Mouse (Mus musculus) heart, adult 18-20 months (tissue): ENCODE data around the gene Pwwp2b. TPM values are rescaled to one million over a fixed set of nuclear protein-coding genes. Genes with fewer than 3 reads are reported as not detected.

Experiments
- DNase-seq, 2 experiments: peaks; one replicate each; pipeline ENCODE4 v3.0.0; 2021 to 2022; ENCODE audit warnings: mixed read lengths in 1 of 2
- total RNA-seq, 2 experiments: library from RNA; stranded (reverse); gene quantifications; 2 replicates each; pipeline ENCODE4 v1.2.3; 2021

Pwwp2b gene
- total RNA-seq, 2 experiments from 2014 or later: 8.8 to 11.3 TPM

DNA sequence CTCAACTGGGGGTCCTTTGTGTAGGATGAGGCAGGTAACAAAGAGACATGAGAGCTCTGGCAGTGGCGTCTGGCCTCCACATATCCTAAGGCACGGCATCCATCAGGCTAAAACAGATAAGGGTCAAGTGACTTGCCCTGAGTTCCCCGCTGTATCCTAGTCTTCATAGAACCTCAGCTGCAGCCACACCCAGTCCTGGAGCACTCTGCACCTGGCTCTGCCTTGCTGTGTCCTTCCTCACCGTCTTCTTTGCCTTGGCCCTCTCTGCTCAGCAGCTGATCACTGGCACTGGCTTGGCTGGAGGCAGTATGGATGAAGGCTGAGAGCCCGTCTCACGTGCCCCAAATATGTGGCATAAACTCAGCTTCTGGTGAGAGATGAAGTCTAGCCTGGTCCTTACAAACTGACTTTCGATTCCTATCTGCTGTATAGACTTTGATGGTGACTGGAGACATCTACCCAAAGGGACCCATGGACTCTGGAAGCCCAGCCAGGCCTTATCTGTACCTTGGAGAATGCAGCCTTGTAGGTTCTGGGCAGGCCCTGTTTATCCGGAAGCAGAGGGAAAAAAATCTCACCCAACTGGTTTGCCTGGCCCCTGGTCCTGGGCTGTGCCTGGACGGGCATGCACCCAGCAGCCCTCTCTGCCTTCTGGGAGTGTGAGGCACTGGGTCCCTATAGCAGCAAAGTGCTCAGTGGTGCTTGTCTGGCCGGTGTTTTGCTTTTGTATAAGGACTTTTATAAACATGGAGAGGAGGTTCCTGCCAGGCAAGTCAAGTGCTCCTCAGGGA lies 9.7 kb downstream of the Pwwp2b start:
- DNase-seq: no peak

DNA sequence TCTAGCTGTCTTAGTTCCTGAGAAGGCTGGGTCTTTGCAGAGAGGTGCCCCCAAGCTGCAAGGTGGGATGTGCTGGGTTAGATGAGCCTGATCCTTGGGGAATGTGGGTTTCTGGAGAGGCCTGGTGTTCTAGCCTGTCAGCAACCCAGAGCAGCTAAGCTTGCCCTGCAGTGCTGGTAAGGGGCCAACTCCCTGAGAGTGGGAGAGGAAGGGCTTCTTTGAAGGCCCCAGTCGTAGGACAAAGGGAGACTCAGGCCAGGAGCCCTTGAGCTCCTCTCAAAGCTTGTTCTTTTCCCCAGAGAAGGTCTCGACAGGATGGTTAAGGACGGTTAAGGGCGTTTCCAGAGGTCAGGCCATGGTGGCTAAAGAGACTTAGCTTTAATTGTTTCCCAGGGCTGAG lies 16.1 kb downstream of the Pwwp2b start:
- DNase-seq: no peak

DNA sequence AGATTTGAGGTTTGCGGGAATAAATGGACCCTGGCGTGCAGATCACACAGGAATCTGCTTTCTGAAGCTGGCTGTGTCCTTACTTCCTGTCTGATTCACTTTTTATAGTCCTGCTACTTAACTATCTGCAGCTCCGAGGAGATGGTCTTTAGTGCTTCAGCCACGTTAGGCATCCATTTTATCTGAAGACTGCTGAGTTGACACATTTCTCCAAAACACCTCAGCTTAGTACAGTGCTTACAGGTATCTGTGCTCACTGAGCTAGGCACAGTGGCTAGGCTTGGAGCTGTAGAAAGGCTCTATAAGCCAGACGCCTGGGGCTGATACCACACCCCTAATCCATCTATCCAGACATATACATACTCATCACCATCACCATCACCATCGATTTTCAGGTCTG lies 17.4 kb downstream of the Pwwp2b start:
- no peak for DNase-seq

DNA sequence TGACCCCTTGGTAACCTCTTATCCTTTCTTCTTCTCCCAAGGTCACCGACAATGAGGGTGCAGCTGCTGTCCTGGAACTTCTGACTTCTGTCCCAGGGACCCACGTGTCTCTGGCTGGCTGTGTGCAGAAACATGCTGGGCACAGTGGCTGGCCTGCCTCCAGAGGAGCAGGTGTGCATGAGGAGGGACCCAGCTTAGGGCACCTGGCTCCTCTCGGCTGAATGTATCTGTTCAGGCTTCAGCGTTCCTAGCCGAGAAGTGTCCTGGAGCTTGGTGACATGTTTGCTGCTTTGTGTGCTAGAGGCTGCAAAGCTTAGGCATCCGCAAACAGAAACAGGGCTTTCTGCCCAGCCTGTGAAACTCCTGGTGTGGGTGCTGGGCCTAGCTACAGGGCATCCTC lies 18.1 kb downstream of the Pwwp2b start:
- DNase-seq: peak; percentile 49 to 52

DNA sequence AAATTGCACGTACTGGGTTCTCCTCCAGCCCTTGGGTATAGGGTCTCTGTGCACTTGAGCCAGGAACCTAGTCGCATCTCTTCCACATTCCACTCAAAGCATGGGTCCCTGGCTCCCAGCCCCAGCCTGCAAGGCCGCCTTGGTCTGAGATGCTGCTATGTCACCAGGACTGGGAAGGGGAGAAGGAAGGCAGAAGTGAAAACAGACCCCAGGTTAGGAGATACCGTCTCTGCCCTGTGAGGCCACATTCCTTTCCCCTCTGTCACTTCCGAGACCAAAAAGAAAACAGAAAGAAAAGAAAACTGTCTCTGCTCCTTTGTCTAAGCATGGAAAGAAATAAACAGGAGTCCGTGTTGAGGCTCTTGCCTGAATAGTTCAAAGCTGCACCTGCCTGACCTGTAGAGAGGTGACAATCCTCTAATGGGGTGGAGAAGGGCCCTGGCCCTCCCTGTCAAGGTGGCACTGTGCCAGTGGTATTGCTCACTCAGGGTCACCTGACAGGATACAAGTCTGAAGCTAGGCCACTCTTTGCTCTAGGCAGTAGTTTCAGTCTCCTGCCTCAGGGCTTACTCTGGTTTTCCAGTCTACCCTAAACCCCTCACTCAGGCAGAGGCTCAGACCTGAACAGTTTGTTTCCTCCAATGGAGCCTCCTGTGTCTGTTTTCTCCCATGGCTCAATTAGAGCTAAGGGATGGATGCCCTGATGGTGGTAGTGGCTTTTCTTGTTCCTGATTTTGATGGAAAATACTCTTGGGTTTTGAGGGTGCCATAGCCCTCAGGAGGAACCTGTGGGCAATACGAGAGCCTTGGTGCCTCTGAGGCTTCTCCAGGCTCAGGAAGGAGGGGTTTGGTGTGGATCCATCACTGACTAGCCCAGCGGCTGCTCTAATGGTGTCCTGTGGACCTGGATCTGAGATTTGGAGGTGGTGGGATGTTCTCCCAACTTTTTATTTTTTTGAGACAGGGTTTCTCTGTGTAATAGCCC lies 18.9 kb downstream of the Pwwp2b start:
- peak; percentile 39 to 40 for DNase-seq

DNA sequence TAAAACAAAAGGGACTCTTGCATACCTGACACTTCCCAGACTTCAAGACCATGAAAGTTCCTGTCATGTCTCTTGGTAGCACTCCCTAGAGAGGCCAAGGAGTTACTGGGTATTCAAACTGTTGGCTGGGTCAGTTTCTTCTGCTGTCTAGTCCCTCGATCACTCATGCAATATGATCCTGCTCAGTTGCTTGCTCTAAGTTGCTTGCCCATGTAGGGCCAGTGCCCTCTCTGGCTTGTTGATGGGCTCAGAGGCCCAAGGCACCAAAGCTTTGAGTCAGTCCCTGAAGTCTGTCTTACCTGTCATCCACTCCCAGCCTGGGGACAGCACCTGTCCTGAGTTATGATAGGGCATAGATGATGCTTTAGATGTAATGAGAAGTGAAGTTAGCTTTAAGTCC lies 22.5 kb downstream of the Pwwp2b start:
- no peak for DNase-seq

DNA sequence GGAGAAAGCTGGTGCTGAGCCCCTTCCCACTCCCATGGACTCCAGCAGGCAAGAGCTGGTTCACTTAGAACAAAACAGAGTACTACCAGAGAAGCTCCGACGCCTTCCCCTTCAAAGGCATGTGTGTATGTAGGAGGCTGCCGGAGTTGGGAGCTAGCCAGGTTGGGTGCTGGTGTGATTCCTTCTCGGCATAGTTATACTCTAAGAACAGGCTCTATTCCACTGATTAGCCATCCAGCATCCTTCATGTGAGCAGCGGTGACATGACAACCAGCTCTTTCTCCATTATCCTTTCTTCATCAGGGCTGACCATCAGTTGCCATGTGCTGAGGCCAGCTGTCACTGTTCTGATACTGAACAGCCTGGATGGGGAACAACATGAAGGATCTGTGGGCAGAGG lies 23.6 kb downstream of the Pwwp2b start:
- DNase-seq: no peak

DNA sequence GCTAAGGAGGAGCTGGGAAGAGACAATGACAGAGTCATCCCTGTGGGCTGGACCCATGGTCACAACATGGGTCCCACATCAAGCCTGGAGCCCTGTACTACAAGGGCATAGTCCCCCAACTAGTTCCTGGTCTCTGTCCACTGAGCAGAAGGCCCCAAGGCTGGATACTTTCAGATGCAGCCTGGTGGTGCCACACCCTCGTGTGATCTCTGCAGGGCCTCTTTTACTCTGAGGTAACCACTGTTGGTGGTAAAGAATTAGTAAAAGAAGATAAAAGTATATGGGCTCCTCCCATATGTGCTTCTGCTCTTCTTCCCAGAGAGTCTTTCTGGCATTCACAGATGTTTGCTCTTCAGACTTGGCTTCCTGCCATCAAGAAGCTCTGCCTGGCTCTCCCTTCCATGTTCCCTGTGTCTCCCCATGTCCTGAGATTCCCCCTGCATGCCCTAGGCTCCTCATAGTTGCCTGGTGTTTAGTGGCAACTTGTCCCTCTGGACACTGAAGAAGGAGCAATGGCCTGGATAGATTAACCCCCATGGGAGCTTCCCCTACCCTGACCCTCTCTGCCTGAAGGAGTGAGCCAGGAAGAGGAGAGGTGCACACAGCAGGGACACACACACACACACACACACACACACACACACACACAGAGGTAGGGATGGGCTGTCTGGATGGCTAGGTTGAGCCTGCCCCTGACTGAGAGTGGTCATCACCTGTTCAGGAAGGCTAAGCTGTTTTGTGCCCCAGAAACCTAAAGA lies 24.5 kb downstream of the Pwwp2b start:
- DNase-seq: peak; percentile 52 to 55

DNA sequence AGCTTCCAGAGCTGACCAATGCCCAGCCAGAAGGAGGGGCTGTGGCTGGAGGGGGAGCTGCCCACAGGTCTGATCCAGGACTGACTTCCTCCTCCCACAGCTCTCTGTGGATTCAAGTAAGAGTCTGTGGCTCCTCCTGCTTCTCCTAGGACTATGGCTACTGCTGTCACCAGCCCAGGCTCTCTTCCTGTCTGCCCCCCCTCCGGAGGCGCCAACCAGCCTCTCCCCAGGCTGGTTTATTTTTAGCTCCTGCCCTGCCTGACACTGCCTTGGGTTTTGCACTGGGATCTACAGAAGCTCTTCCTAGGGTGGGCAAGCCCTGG lies 25.1 kb downstream of the Pwwp2b start:
- peak; percentile 69 to 78 for DNase-seq

DNA sequence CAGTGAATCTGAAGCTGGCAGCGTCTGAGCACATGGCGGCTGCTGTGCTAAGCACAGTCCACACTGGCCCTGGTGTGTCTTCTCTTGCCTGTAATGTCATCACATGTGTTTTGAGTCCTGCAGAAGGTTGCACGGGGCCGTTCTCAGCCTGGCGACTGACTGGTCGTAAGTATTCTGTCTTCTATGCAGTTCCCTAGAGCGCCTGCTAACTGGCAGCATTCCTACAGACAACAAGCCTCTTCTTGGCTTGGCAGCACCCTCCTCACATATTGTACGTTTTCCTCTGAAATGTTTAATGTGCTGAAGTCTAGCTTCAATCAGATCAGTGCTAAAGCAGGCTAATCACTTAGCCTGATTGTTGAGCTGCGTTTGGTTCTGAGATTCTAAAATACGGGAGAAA lies 27.3 kb downstream of the Pwwp2b start:
- no peak for DNase-seq

DNA sequence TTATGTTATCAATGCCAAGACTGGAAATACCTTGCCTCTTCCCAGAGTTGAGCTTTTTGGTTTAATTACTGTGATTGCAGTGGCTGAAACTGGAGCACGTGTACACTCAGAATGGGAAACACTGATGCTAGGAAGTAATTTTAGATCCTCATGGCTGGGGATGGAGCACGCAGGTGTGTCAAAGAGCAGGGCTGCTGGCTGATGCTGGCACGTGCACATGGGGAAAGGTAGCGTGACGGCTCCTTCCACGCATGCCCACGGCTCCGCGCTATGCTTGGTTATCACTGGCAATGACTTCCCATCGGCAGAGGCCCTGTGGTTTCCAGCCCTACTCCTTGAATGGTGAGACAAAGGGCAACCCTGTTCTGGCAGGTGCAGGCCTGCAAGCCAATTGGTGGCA lies 27.9 kb downstream of the Pwwp2b start:
- no peak for DNase-seq

DNA sequence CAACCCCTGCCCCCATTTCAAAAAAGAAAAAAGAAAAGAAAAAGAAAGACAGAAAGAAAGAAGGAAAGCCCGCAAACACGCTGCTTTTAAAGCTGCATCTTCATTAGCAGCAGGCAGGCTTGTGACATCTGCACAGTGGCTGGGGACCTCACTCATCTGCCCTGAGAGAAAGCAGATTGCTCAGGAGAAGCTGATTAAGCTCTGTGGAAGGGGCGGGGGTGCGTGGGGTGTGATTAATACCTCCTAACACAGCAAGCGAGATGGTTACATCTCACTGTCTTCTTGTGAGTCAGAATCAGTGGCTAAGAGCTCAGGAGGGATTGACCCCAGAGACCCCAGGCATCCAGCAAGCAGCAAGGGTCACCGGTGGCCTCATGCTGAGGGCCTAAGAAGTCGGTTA lies 29.3 kb downstream of the Pwwp2b start:
- no peak for DNase-seq

DNA sequence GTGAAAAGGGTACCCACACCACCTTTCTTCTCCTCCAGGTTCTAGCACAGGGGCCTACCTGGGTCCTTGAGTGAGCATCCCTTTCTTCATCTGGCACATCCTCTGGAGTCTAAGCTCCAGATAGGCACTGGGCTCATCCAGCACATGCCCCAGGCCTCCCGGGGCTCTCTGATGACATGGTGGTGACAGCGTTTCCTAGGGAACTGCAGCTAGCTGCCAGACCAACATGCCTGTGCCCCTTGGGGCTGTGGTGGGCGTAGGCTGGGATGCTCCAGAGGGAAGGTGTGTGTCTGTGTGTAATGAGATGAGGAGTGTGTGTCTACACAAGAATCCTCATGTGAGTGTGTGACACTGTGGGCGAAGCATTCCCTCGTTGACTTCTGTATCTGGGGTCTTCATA lies 31.3 kb downstream of the Pwwp2b start:
- DNase-seq: no peak

DNA sequence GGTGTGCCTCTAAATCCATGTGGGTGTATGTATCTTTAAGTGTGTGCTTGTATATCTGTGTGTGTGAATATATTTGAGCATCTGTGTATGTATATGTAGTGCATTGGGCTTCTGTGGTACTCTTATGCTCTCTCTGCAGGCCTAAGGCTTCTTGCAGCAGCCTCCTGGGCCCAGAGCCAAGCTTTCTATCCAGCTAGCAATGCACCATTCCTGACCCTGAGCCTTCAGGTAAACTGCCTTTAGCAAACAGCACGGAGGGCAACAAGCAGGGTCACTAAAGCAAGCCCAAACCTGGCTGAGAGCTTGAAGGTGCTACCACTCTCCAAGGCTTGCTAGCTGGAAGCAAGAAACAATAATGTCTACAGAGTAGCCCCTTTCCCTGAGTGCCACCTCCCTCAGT lies 31.8 kb downstream of the Pwwp2b start:
- no peak for DNase-seq

DNA sequence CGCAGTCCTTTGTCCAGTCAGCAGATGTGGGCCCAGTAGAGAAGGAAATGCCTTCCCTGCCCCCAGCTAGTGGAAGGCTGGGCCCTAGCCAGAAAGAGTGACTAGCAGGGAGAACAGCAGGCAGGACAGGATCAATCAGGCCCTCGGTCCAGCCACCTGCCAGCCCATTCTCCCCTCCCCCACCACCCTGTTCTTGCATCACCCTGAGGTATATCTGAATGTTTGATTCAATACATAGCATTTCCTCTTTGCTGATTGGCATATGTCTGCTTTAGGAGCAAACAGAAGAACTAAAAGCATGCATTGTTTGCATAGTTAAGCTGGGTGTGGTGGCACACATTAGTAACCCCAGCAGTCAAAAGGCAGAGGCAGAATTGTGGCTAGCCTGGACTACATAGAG lies 32.9 kb downstream of the Pwwp2b start:
- DNase-seq: no peak

DNA sequence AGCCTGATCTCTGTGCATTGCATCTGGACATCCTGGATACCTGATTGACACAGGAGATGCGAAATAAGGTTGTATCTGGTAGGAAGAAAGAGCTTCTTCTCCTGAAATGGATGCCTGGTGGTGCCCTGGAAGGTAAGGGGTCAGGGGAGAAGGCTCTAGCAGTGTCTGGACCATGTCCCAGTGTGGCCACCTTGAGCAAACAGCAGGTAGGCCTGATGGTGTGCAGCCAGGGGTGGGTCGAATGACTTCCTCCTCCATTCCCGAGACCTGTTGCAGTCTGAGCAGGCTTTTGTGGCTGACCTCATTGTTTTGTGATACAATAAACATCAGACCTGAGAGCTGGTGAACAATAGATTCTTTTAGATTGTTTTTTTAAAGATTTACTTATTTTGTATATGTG lies 33.8 kb downstream of the Pwwp2b start:
- DNase-seq: no peak

DNA sequence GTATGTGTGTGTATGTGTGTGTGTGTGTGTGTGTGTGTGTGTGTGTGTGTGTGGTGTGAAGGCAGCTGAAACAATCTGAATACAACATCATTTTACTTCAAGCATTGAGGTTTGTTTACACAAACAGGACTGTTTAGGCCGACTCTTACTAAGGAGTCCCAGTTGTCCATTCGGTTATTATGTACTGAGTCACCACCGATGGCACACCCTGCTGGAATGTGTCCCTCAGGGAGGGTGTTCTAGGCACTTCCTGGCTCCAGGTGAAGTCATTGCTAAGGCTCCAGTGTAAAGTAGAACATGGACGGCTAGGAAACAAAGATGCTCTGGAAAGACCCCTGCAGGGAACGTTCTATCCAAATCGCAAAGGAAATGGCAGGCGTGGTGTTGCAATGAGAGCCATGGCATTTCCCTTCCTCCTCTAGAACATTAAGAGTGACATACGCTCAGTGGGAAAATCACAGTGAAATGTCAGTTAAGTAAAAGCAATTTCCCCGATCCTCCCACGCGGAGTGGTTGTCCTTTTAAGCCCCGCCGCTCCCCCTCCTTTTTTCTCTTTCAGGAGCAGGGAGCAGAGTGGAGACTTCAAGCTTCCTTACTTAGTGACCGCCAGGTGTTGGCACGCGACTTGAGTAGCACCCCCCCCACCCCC lies 37.1 kb downstream of the Pwwp2b start:
- DNase-seq: no peak

DNA sequence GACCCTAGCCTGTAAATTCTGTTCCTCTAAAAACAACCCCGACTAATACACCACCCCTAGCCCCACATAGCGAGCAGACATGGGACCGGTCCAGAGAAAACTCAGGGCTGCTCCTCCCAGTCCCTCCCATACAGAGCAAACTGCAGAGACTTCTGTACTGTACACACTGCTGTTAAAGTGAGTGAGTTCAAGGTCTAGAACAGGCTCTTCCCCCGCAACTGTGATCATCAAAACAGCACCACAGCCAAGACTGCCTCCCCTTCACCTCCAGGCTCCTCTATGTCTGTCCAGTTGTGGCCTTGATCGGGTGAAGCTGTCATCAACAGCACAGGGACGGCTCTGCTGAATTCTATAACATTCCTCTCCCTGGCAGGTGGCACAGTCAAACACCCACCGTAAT lies 40.3 kb downstream of the Pwwp2b start:
- no peak for DNase-seq

DNA sequence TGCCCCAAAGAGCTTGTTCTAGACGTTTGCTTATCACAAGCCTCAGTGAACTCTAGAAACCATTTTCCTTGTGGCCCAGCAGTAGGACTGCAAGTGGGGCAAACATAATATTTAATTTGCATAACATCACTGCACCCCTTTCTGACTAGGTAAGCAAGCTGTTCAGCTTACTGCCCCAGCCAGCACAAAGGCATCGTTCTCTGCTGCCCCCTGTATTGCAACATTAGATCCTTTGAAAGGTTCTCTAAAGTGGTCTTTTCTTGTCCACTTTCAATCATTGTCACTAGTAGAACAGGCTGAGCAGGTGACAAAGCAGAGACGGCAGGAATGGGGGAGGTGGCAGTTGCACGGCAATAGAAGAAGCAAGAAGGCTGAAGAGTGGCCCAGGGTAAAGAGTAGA lies 45.1 kb downstream of the Pwwp2b start:
- no peak for DNase-seq

DNA sequence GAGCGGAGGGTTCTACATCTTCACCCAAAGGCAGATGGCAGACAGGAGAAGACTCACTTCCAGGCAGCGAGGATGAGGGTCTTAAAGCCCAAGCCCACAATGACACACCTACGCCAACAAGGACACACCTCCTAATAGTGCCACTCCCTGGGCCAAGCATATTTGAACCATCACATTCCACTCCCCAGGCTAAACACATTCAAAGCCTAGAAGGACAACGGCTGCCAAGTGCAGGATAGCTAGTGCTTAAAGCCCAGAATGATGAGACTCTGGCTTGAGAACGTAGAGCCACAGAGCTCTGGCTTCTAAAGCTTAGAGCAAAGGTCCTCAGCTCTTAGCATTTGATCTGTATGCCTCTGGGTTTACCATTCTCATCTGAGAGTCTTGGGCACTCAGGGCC lies 45.8 kb downstream of the Pwwp2b start:
- DNase-seq: no peak

DNA sequence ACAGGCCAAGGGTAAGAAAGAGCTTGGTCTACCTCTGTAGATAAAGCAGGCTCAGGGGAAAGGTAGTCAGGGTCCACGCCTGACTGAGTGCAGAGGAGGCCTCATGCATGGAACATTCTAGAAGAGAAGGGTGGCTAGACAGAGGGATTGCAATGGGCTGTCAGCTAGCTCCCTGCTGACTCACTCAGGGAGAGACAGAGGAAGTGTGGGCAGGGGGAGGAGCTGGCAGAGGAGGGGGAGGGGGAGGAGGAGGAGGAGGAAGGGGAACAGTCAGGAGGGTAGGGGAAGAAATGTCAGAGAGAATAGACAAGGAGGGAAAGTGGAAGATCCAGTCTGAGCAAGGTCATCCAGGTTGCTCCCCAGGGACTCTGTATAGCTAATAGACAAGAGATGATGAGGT lies 47.4 kb downstream of the Pwwp2b start:
- DNase-seq: no peak

DNA sequence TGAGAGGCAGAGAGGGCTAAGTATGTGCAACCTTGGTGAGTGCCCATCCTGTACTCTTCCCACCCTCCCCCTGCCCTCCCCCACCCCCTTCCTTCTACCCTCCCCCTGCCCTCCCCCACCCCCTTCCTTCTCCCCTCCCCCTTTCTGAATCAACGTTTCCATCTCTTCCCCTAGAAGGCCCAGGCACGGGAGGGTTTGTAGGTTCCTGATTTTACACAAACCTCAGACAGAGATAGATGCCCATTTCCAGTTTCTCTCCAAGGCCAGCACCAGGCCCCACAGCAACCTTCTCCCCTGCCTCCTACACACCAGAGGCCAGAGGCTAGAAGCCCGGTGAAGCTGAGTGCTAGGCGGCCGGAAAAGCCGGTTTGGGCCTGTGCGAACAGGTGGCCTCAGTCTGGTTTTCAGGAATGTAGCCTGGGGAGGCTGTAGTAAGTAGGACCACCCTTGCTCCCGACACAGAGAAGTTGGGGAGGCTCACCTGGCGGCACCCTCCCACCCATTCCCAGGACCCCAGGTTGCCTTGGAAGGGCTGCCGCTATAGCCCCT lies 48.3 kb downstream of the Pwwp2b start:
- DNase-seq: no peak
